Mouse (Mus musculus) heart, adult 2 months (tissue): ENCODE data around the gene Pofut2.

ENCODE experiments used
- EP300 ChIP-seq: fragments of 200-500 bp; IDR thresholded peaks from 2 replicates; pipeline ENCODE4 v1.6.1; 2011; ENCODE audit warnings: low read depth, low read length, control low read depth; ENCODE audit not compliant: insufficient read depth
- POLR2A ChIP-seq: fragments of 200-500 bp; IDR thresholded peaks from 2 replicates; pipeline ENCODE4 v1.6.1; 2011; ENCODE audit warnings: mild to moderate bottlenecking, low read depth, low read length, control low read depth; ENCODE audit not compliant: insufficient read depth

- TF ChIP-seq POLR2A = no peak
- no peak for TF ChIP-seq EP300
These were observed 40.2 kb downstream of the Pofut2 start for GRCm38 (mm10) chr10:77299194-77299593.
